Mouse (Mus musculus): Measurements from ENCODE around the gene Dio3. TPM values are rescaled to one million over a fixed set of nuclear protein-coding genes. Genes with fewer than 3 reads are reported as not detected.

Gene Dio3
- not detected for total RNA-seq (2021)

- no peak for DNase-seq
- intact Hi-C loops (cut with DNase I) = loop anchor here (5.0 kb wide), 1 partner anchor 247 kb away; no protein-coding TSS in a partner anchor
Measured at GRCm38 (mm10) chr12:110278853-110279252, at the start of gene Dio3. Gene Dio3, plus strand, starts transcription at chr12:110279068.

- no peak for DNase-seq
- intact Hi-C loops (cut with DNase I) = no loop called here
Measured at GRCm38 (mm10) chr12:110230296-110230695, 48.6 kb upstream of the Dio3 start.

- no peak for DNase-seq
- intact Hi-C loops (cut with DNase I) = no loop called here
Measured at GRCm38 (mm10) chr12:110230767-110231166, 48.1 kb upstream of the Dio3 start.

GRCm38 (mm10) chr12:110231709-110232600, 46.9 kb upstream of the Dio3 start:
- no peak for DNase-seq
- intact Hi-C loops (cut with DNase I) = no loop called here

- intact Hi-C loops (cut with DNase I) = no loop called here
- DNase-seq = no peak
Measured at GRCm38 (mm10) chr12:110235908-110236307, 43.0 kb upstream of the Dio3 start.

- no peak for DNase-seq
- intact Hi-C loops (cut with DNase I) = no loop called here
Measured at GRCm38 (mm10) chr12:110237046-110237445, 41.8 kb upstream of the Dio3 start.

- intact Hi-C loops (cut with DNase I) = no loop called here
- DNase-seq = no peak
Measured at GRCm38 (mm10) chr12:110239358-110239757, 39.5 kb upstream of the Dio3 start.

GRCm38 (mm10) chr12:110244581-110244980, 34.3 kb upstream of the Dio3 start:
- no peak for DNase-seq
- intact Hi-C loops (cut with DNase I) = no loop called here

- DNase-seq = no peak
- intact Hi-C loops (cut with DNase I) = no loop called here
Measured at GRCm38 (mm10) chr12:110245461-110245860, 33.4 kb upstream of the Dio3 start.

- DNase-seq = no peak
- intact Hi-C loops (cut with DNase I) = no loop called here
Measured at GRCm38 (mm10) chr12:110252163-110252575, 26.7 kb upstream of the Dio3 start.

- no peak for DNase-seq
- intact Hi-C loops (cut with DNase I) = no loop called here
Measured at GRCm38 (mm10) chr12:110255731-110256130, 23.1 kb upstream of the Dio3 start.

GRCm38 (mm10) chr12:110256478-110257220, 22.2 kb upstream of the Dio3 start:
- intact Hi-C loops (cut with DNase I) = no loop called here
- no peak for DNase-seq

GRCm38 (mm10) chr12:110268226-110268625, 10.6 kb upstream of the Dio3 start:
- no peak for DNase-seq
- intact Hi-C loops (cut with DNase I) = no loop called here

- DNase-seq = no peak
- intact Hi-C loops (cut with DNase I) = no loop called here
Measured at GRCm38 (mm10) chr12:110269686-110270085, 9.2 kb upstream of the Dio3 start.

- intact Hi-C loops (cut with DNase I) = loop anchor here (5.0 kb wide), 1 partner anchor 244 kb away; no protein-coding TSS in a partner anchor
Measured at GRCm38 (mm10) chr12:110276034-110276433, 2.8 kb upstream of the Dio3 start.

GRCm38 (mm10) chr12:110277259-110277964, 1.5 kb upstream of the Dio3 start:
- no peak for DNase-seq

More at GRCm38 (mm10) chr12:110276034-110276433, 2.8 kb upstream of the Dio3 start:
- no peak for DNase-seq

GRCm38 (mm10) chr12:110277965-110278307, 932 bp upstream of the Dio3 start:
- intact Hi-C loops (cut with DNase I) = loop anchor here (5.0 kb wide), 1 partner anchor 246 kb away; no protein-coding TSS in a partner anchor
- DNase-seq = peak; percentile 17 to 19

More at GRCm38 (mm10) chr12:110277259-110277964, 1.5 kb upstream of the Dio3 start:
- intact Hi-C loops (cut with DNase I) = loop anchor here (5.0 kb wide), 1 partner anchor 245 kb away; no protein-coding TSS in a partner anchor

- no peak for DNase-seq
- intact Hi-C loops (cut with DNase I) = no loop called here
Measured at GRCm38 (mm10) chr12:110280373-110280772, 1.5 kb downstream of the Dio3 start.

GRCm38 (mm10) chr12:110283792-110284191, 4.9 kb downstream of the Dio3 start:
- no peak for DNase-seq
- intact Hi-C loops (cut with DNase I) = no loop called here

- no peak for DNase-seq
- intact Hi-C loops (cut with DNase I) = no loop called here
Measured at GRCm38 (mm10) chr12:110292816-110293215, 13.9 kb downstream of the Dio3 start.

GRCm38 (mm10) chr12:110294891-110295290, 16.0 kb downstream of the Dio3 start:
- DNase-seq = peak in 1 of 2 experiments; percentile 15
- intact Hi-C loops (cut with DNase I) = no loop called here

Measured in heart, postnatal 10 days (tissue).